Mouse (Mus musculus) neural tube, embryonic 14.5 days (tissue): Measurements from ENCODE around the gene Ranbp3. TPM values are rescaled to one million over a fixed set of nuclear protein-coding genes. Genes with fewer than 3 reads are reported as not detected.

Source experiments
- ATAC-seq: fragments of 200-750 bp; cut with Nextera tagmentation; 2 replicates; pipeline ENCODE4 v1.8.0; 2017; ENCODE audit warnings: low read depth, mild to moderate bottlenecking, moderate TSS enrichment, moderate library complexity
- H3K27ac ChIP-seq: fragments of 300-500 bp; sonication (generic); 2 replicates; pipeline ENCODE4 v1.5.1; 2014; ENCODE audit warnings: low read depth, mild to moderate bottlenecking, control low read depth, low read length, moderate library complexity, mixed read lengths
- H3K27me3 ChIP-seq: fragments of 300-500 bp; sonication (generic); 2 replicates; pipeline ENCODE4 v1.6.1; 2014; ENCODE audit warnings: low read length; ENCODE audit not compliant: control insufficient read depth, insufficient read depth
- H3K36me3 ChIP-seq: fragments of 300-500 bp; sonication (generic); 2 replicates; pipeline ENCODE4 v1.6.1; 2014; ENCODE audit warnings: low read length, mixed read lengths; ENCODE audit not compliant: control insufficient read depth, insufficient read depth
- H3K4me1 ChIP-seq: fragments of 300-500 bp; sonication (generic); 2 replicates; pipeline ENCODE4 v1.6.1; 2014; ENCODE audit warnings: low read length; ENCODE audit not compliant: control insufficient read depth, insufficient read depth
- H3K4me2 ChIP-seq: fragments of 300-500 bp; sonication (generic); 2 replicates; pipeline ENCODE4 v1.6.1; 2014; ENCODE audit warnings: mild to moderate bottlenecking, low read depth, low read length, control low read depth
- H3K4me3 ChIP-seq: fragments of 300-500 bp; sonication (generic); 2 replicates; pipeline ENCODE4 v1.5.1; 2014; ENCODE audit warnings: low read depth, low read length, control low read depth, mixed read lengths
- H3K9ac ChIP-seq: fragments of 300-500 bp; sonication (generic); replicated peaks from 2 replicates; pipeline ENCODE4 v1.6.1; 2014; ENCODE audit warnings: low read depth, mild to moderate bottlenecking, control low read depth, low read length, mixed read lengths
- H3K9me3 ChIP-seq: fragments of 300-500 bp; sonication (generic); 2 replicates; pipeline ENCODE4 v1.6.1; 2016; ENCODE audit warnings: low read length; ENCODE audit not compliant: control insufficient read depth
- WGBS: fragments of 180-500 bp; shearing (Covaris S2); extraction: QIAGEN DNeasy Blood & Tissue Kit; methylation state at CpG from one replicate; pipeline ENCODE4 v1.1.7; 2014; 5-methylcytosine and 5-hydroxymethylcytosine counted together
- polyA plus RNA-seq: library from polyadenylated mRNA; unstranded; fragments of >200 nt; fragmentation: Nextera tagmentation; extraction: Ambion mirVana; gene quantifications from 2 replicates; pipeline ENCODE4 v1.2.1, GENCODE M21; 2014

Ranbp3 gene
- polyA plus RNA-seq, 1 experiment from 2014 or later: 93.6 TPM

DNA sequence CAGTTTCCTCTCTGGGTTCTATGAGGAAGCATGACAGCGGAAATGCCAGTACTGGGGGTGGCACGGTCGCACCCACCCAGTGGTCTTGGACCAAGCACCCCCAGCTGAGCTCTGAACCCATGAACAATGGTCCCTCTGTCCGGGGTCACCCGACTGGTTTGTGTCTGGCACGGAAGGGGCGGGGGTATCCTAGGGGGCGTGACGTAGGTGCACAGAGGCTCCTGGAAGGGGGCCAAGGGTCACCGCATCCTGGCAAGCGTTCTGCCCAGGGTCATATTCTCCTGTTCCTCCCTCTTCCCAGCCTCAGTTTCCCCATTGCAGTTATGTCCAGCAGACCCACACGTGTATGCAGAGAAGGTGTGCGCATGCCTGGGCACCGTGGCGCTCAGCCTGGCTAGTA is 80.4 kb downstream of the Ranbp3 start:
- Histone ChIP-seq H3K4me2 (no peak overlapping the region), H3K27me3 (peaks cover 55% of the 10 kb centered on the region), H3K9me3 (no peaks in the 10 kb centered on the region), H3K9ac (no peak overlapping the region), H3K4me1 (0 out of 2 replicates have a peak, but pooled peaks cover 5% of the 10 kb centered on the region), H3K36me3 (no peaks in the 10 kb centered on the region), H3K27ac (no peak overlapping the region), H3K4me3 (no peak overlapping the region)
- WGBS: 25% methylated on average over 15 of the region's 15 CpGs
- no peak for ATAC-seq

- 0 out of 2 replicates have a peak, but pooled peaks cover 5% of the 10 kb centered on the region for H3K4me1 ChIP-seq
- no peak overlapping the region for H3K4me3 ChIP-seq
- WGBS: 16% methylated on average over 36 of the region's 36 CpGs
- no peak overlapping the region for H3K4me2 ChIP-seq
- H3K27ac ChIP-seq: no peak overlapping the region
- peaks cover 56% of the 10 kb centered on the region for H3K27me3 ChIP-seq
- no peak overlapping the region for H3K9ac ChIP-seq
- H3K36me3 ChIP-seq: no peaks in the 10 kb centered on the region
- no peaks in the 10 kb centered on the region for H3K9me3 ChIP-seq
- ATAC-seq: no peak
These were observed 81.4 kb downstream of the Ranbp3 start for GRCm38 (mm10) chr17:56754271-56755185.

GRCm38 (mm10) chr17:56756703-56757399 is 83.8 kb downstream of the Ranbp3 start:
- Histone ChIP-seq H3K9ac (peak overlapping the region; percentile 46; the same call in 1 of the 2 replicates), H3K4me3 (peak overlapping the region; percentile 35), H3K9me3 (no peaks in the 10 kb centered on the region), H3K4me2 (peak overlapping the region; percentile 59), H3K4me1 (0 out of 2 replicates have a peak, but pooled peaks cover 7% of the 10 kb centered on the region), H3K36me3 (no peaks in the 10 kb centered on the region), H3K27ac (no peak overlapping the region), H3K27me3 (peaks cover 58% of the 10 kb centered on the region)
- WGBS: 2% methylated on average over 36 of the region's 51 CpGs
- ATAC-seq: 0 out of 2 replicates have a peak, but pooled peaks have one; percentile 2

DNA sequence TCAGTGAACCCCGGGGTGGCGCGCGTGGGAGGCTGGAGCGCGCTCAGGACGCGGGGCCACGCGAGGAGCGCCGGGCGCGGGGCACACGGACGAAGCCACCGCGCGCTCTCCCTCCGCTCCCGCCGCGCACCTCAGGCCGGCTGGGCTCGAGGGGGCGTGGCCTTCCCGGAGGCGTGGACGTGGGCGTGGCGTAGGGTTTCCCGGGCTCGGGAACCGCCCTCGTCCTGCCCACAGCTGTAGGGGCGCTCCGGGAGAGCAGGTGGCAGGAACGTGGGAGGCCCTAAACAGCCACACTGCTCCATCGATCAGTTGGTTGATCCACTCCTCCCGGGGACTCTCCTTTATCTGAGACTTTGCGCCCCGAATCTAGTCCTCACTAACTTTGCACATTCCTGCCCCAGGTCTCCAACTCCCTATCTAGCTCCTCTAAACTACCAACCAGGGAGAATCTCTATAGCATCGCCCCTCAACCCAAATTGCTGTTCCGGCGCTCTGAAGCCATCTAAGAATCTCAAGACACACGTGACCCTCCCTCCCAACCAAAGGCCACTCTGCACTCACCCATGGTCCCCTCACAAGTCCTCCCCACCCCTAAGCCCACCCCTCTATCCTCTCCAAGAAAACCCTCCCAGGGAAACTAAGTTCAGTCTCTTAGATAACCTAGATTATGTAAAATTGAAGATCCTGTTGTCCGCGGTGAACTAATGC is 84.5 kb downstream of the Ranbp3 start, which contains the start of gene Nrtn:
Gene Nrtn, minus strand, starts transcription at position 115 of the 708 bp plus-strand sequence.
- Histone ChIP-seq H3K4me2 (peak within 1 kb of the TSS; percentile 59), H3K4me3 (peak within 1 kb of the TSS; percentile 35), H3K9me3 (no peaks in the 10 kb centered on the region), H3K36me3 (no peaks in the 10 kb centered on the region), H3K9ac (peak within 1 kb of the TSS; percentile 46; the same call in 1 of the 2 replicates), H3K4me1 (0 out of 2 replicates have a peak, but pooled peaks cover 11% of the 10 kb centered on the region), H3K27ac (no peak within 1 kb of the TSS), H3K27me3 (peaks cover 54% of the 10 kb centered on the region)
- WGBS: under 1% methylated on average over 44 of the region's 48 CpGs
- peak; percentile 15; the same call in 1 of the 2 replicates for ATAC-seq

DNA sequence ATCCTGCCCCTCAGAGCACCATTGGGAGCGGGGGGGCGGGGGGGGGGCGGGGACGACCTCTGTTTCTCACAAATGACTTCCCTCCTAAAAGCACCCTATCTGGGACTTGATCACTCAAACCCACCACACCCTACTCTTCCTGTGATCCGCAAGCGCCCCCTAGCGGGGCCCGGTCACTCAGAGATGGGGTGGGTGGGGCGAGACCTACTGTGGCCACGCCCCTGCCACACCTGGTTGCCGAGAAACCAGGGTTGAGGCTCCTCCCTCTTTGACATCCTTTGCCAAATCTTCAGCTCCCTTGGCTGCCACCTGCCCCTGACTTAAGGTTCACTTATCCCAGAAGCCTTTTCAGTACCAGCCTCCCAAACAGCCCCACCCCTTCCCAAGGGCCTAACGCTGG is 85.0 kb downstream of the Ranbp3 start:
- no peak for ATAC-seq
- Histone ChIP-seq H3K27me3 (peaks cover 48% of the 10 kb centered on the region), H3K4me1 (0 out of 2 replicates have a peak, but pooled peaks cover 11% of the 10 kb centered on the region), H3K4me2 (no peak overlapping the region), H3K4me3 (no peak overlapping the region), H3K36me3 (no peaks in the 10 kb centered on the region), H3K27ac (no peak overlapping the region), H3K9ac (no peak overlapping the region), H3K9me3 (no peaks in the 10 kb centered on the region)
- WGBS: 8% methylated on average over 12 of the region's 12 CpGs

DNA sequence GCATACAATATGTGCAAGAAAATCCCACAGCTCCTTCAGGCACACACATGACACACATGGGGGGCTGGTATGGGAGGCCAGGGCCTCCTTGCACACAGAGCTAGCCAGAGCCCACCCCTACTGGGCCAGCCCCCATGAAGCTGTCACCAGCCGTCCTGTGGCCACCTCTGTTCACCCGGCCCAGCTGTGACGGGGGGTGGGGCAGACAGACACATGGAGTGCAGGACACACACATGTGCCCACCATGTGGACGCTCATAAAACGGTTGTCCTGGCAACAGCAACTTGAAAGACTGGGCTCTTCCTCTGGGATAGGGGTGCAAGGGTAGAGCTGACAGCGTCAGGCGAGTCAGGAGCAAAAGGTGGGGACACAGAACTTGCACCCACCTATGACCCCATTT is 86.2 kb downstream of the Ranbp3 start:
- no peaks in the 10 kb centered on the region for H3K36me3 ChIP-seq
- H3K27ac ChIP-seq: no peak overlapping the region
- H3K9me3 ChIP-seq: no peaks in the 10 kb centered on the region
- ATAC-seq: no peak
- no peak overlapping the region for H3K4me2 ChIP-seq
- H3K4me1 ChIP-seq: 0 out of 2 replicates have a peak, but pooled peaks cover 11% of the 10 kb centered on the region
- no peak overlapping the region for H3K9ac ChIP-seq
- H3K4me3 ChIP-seq: no peak overlapping the region
- H3K27me3 ChIP-seq: peaks cover 37% of the 10 kb centered on the region
- 45% methylated on average over 7 of the region's 7 CpGs for WGBS

GRCm38 (mm10) chr17:56761077-56761476 is 88.0 kb downstream of the Ranbp3 start:
- H3K27me3 ChIP-seq: peaks cover 19% of the 10 kb centered on the region
- no peaks in the 10 kb centered on the region for H3K9me3 ChIP-seq
- H3K4me1 ChIP-seq: peaks cover 15% of the 10 kb centered on the region; the same call in 1 of the 2 replicates
- no peaks in the 10 kb centered on the region for H3K36me3 ChIP-seq
- no peak overlapping the region for H3K4me3 ChIP-seq
- H3K9ac ChIP-seq: no peak overlapping the region
- no peak overlapping the region for H3K4me2 ChIP-seq
- no peak for ATAC-seq
- WGBS: 77% methylated on average over 3 of the region's 3 CpGs
- no peak overlapping the region for H3K27ac ChIP-seq
